Mouse (Mus musculus) A20 (cell line): ENCODE data around the gene Ift46.
A peak's percentile ranks its signal among the peaks of the same experiment; 100 is the strongest.

Experiments used
- DNase-seq: peaks from one replicate; pipeline ENCODE4 v3.0.0-alpha.2; 2011; ENCODE audit warnings: low read depth, low spot score

The Ift46 gene

DNA sequence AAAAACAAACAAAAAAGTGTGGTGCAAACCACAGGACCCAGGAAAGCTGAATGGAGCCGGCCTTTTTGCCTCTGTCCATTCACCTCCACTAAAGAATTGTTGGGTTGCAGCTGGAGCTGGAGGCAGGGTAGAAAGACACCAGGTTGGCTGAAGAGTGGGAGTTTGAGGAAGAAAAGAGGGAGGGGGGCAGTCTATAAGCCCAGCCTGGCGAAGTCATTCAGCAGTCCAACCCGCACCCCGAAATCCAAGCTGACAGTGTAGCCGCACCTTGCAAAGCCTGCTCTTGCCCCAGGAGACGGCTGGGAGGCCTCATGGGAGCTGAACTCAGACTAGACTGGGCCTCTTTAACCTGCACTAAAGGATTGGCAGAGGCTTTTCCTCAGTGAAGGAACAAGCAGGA is 31.8 kb upstream of the Ift46 start:
- no peak for DNase-seq

DNA sequence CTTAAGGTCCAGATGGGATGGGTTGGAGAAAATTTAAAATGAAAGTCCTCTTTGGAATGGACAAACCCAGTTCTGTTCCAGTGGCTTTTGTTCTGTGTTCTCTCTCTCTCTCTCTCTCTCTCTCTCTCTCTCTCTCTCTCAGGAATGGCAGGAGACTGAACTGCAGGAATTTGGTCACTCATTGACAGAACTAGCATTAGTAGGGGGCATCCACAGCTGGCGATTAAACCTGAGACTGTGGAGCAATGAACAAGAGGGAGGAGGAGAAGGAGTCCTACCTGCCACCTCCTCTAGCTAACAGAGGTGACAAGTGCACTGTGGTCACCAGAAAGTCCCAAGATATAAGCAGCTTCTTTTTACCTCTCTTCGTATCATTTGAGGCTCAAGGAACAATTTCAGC is 31.4 kb upstream of the Ift46 start:
- no peak for DNase-seq

- no peak for DNase-seq
Observed at GRCm38 (mm10) chr9:44737240-44737949, 30.3 kb upstream of the Ift46 start.

DNA sequence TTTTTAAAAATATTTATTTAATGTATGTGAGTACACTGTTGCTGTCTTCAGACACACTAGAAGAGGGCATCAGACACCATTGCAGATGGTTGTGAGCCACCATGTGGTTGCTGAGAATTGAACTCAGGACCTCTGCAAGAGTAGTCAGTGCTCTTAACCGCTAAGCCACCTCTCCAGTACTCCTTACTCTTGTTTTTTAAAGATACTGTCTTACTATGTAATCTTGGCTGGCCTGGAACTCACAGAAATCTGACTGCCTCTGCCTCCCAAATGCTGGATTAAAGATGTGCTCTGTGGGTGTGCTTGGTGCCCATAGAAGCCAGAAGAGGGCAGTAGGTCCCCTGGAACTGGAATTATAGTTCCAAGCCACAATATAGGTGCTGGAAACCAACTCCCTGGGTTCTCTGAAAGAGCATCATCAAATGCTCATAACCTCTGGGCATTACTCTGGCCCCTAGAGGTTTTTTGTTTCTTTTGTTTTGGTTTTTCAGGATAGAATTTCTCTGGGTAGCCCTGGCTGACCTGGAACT is 27.0 kb upstream of the Ift46 start:
- peak; percentile 39 for DNase-seq

DNA sequence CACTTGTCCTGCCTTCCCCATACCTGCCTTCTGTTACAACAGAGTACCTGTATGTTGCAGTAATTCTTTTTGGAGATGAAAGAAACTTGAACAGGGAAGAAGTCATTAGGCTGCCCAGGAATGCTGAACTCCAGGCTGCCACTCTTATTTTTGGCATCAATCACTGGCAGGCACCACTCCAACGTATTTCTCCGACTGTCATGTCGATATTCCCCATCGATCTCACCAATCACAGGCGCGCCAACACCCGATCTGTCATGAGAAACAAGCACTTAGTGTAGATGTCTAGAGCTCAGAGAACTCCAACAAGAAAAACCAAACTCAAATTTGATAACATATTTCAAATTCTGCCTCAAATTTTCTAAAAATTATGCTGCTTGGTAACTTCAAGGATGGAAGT is 22.3 kb upstream of the Ift46 start:
- DNase-seq: no peak

DNA sequence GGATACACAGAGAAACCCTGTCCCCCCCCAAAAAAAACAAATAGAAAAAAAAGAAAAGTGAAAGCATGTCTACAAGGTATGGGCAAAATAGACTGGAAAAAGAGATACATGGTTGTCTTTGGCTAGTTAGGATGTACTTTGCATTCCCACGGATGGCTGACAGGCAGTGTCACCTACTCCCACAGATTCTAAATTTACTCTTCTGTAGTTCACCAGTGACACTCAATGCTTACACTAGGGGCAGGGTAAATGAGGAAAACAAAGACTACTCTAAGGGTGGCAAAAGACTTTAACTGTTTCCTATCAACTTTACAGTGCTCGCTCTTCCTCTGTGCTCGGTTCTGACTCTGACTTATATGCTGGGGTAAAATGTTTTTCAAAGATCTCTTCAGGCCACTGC is 21.0 kb upstream of the Ift46 start:
- no peak for DNase-seq

GRCm38 (mm10) chr9:44747341-44747740 is 20.4 kb upstream of the Ift46 start:
- no peak for DNase-seq

DNA sequence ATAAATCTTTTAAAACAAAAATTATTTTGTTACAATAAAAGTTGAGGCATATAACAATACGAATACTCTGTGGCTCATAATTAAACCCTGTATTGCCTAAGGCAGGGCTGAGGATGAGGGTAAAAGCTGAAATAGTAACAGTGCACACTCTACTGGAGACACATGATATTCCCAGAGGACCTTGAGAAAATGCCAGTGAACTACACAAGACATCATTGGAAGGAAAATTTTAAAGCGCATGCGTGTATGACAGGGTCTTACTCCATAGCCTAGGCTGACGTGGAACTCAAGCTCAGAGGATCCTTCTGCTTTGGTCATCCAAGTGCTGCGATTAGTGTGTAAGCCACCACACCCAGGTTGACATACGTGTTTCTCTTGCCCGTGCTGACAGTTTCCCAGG is 19.2 kb upstream of the Ift46 start:
- DNase-seq: no peak

GRCm38 (mm10) chr9:44760873-44761272 is 6.8 kb upstream of the Ift46 start:
- DNase-seq: peak; percentile 54

GRCm38 (mm10) chr9:44768029-44768394 is 304 bp downstream of the Ift46 start:
- DNase-seq: peak; percentile 48

DNA sequence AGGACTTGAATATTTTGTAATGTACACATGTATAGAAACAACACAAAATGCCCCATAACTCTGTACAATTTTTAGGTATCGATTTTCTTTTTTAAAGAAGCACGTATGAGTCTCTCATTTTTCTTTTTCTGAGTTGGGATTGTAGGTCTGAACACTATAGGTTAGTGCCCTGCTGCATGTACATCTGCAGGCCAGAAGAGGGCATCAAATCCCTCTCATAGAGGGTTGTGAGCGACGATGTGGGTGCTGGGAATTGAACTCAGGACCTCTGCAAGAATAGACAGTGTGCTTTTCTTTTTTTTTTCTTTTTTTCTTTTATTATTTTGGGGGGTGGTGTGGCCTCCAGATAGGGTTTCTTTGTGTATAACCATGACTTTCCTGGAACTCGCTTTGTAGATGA is 3.7 kb downstream of the Ift46 start:
- DNase-seq: no peak

DNA sequence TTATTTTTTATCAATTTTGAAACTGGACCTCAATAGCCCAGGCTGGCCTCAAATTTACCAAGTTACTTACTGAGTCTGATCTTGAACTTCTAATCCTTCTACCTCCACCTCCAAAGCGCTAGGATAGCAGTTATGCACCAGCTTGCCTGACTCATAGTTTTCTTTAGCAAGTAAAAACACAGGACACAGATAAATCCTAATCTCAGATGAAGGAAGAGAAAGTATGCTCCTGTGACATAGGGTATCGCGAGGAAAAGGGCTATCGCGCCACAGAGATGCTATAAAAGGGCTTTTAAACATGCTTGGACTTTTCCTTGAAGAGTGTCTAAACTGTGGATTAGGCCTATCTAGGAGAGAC is 4.7 kb downstream of the Ift46 start:
- DNase-seq: no peak

DNA sequence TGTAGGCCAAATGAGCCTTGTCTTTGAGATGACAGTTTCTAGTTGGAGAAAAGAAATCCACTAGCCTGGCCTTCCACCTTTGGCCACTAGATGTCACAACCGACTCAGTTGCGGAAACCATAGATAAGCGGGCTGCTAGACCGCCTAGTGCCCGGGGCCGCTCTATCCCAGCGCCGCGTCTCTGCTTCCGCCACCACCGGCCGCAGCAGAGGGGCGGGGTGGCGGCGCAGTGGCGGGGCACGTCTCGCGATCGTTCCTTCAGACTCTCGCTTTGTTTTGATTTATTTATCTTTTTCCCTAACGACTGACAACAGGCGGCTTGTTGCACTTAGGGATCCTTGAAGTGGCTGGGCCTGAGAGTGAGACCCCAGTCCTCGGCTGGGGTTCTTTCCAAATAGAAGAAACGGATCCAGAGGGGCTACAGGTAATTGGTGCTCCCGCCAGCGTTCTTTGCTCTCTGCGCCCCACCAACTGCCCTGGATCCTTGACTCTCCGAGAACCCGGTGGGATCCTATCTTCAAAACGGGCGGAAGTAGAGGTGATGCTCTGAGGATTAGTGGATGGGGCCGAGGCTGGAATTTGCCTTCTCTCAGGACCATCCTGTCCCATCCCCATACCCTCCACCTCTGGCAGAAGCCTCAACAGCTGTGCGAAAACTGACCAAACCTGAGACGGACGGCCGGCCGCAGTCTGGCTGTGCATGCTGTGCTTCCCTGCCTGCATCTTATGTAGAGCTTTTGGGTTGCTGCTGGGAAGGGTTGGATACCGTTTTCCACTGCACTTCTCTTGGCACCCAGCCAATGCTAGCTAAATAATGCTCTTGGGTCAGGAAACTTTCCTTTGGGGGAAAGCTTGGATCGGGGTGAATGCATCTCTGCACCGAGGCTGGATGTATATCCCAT is 5.3 kb downstream of the Ift46 start:
- peak; percentile 96 for DNase-seq

GRCm38 (mm10) chr9:44792842-44793241 is 25.1 kb downstream of the Ift46 start:
- no peak for DNase-seq

DNA sequence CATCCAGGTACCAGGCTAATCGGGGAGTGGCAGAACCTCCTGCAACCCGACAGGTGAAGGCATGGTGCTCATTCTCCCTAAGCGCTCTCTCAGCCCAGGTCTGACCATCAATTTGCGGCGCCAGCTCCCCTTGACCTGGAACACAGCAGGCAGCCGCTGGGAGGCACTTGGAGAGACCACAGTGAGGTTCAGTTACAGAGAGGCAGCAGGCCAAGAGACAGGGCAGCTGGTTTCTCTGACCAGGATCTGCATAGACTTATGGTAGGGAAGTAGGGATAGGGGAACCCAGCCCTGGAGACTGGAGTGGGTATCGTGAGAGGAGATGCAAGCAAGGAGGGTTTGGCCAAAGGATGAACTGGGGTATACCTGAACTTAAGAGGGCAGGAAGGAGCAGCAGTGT is 30.6 kb downstream of the Ift46 start:
- DNase-seq: no peak

DNA sequence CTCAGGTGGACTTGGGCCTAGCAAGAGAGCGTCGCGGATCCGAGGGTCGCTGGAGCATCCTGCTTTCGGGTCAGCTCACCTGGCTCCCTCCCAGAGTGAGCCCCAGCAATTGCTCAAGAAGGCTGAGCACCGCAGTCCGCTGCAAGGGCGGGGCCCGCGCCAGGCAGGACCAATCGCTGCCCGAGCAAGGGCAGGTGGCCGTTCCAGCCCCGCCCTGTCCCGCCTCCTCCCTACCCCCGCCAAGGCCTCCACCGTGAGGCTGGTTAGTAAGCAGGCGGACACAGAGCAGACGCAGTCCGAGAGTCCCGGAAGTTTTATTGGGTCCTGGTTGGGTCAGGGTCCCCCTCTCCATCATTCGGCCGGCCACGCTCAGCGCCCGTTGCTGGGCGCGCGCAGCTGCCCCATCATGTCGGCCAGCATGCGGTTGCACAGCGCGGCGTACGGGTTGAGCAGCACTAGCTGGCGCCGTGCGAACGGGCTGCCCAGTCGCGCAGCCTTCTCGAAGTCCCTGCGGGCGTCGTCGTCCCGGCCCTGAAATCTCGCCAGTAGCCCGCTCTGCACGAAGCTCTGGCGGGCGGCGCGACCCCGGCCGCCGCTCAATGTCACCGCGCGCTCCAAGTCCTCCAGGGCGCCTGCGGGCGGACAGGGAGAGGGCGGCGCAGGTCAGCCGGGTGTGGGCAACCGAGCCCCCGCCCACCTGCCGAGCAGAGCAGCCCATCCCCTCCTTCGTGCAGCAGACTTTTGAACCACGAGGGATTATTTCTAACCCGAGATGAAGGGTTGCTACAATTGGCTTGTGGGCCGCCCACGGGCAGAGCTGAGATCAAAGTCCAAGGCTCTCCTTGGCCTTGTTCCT is 31.6 kb downstream of the Ift46 start, which contains the start of gene Tmem25:
Tmem25 (minus strand) TSS at position 206 of the 856 bp plus-strand sequence.
- DNase-seq: peak; percentile 92

DNA sequence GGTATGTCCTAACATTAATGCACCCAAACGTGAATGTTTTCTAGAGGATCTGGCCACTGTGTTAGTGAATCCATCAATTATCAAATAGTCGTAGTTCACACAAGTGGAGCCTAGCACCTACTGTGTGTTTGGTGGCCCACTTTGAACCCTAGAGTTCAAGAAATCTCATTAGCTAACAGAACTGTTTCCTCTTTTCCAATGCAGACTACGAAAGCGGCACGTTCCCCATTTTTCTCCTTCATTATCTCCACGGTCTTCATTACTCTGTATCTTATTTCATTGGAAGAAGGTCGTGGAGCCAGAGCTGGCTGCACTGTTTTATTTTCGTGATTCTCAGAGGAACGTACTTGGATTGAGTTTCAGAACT is 32.2 kb downstream of the Ift46 start:
- DNase-seq: no peak

GRCm38 (mm10) chr9:44801669-44802068 is 34.0 kb downstream of the Ift46 start:
- no peak for DNase-seq

DNA sequence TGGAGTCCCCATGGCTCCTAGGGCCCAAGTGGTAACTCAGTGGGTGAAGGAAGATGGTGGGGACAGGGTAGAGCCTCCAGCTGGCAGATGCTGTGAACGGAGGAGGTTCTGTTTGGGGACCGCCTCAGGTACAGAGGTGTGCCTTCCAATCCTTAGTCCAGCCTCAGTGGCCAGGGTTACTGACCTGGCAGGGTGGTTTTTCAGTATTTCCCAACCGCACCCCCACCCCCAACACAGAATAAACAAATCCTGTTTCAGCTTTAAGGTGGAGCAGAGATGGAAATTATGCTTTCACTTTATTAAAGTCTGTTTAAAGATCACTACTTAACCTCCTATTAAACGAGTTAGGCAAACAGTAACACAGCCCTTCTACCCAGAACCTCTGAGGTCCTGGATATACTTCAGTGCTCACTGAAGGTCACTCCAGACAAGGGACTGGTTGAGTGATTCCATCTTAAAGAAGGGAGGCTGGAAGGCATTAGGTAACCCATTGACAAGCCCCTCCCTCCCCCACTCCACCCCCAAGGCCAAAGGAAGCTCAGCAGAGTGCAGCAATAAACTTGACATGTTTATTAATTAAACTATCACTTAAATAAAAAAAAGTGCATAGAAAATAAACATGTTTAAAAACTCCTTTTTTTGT is 35.2 kb downstream of the Ift46 start, which contains the start of gene Ttc36:
Ttc36 (minus strand) TSS at position 265 of the 643 bp plus-strand sequence.
- DNase-seq: no peak

DNA sequence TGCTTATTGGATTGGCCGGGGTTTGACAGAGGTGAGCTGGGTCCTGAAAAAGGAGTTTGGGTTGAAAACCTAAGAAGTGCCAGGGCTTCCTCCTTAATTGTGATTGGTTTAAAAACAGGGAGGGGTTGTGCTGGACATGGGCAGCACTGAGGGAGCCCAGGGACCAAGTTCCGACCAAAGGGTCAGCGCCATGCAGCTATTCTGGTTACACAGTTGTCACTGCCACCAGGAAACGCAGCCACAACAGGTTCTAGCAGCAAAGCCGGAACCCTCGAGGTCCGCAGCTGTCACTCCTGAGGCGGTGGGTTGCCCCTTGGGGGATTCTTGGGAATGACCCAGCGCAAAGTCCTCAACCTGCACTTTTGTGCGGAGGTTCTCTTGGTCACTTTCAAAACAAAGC is 37.0 kb downstream of the Ift46 start:
- no peak for DNase-seq

DNA sequence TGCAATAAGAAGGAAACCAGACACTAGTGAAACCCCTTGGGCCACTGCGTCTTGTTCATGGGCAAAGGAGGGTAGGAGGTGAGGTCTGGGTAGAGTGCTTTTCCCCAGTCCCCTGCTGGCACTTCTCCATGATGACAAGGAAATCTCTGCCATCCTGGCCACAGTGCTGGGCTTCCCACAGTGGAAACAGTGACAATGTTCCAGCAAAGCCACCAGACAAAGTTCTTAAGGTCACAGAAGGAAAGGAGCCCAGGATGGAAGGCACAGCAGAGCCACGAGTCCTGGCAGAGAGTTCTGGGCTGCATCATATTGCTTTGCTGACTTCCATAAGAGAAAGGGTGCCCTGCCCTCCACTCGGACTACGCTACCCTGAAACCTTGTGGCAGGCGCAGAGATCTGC is 37.8 kb downstream of the Ift46 start:
- DNase-seq: no peak
